Mouse (Mus musculus) MEL (cell line): ENCODE data around the gene Foxc2. TPM values are rescaled to one million over a fixed set of nuclear protein-coding genes. Genes with fewer than 3 reads are reported as not detected.

Experiments used
- DNase-seq: peaks from one replicate; pipeline ENCODE4 v3.0.0; 2011; ENCODE audit warnings: low read depth, low spot score
- H3K27ac ChIP-seq: 2 replicates; pipeline ENCODE4 v1.5.1; 2012; ENCODE audit warnings: low read depth, mild to moderate bottlenecking, control low read depth, low read length, moderate library complexity; ENCODE audit not compliant: control insufficient read depth
- H3K27me3 ChIP-seq, 2 experiments: fragments of 150-350 bp in 1 of 2; sonication (generic) in 1 of 2; 2 replicates each; pipeline ENCODE4 v1.6.1; 2012; ENCODE audit warnings: low read length in 2 of 2, mild to moderate bottlenecking in 2 of 2, improper control_type of control experiment in 1 of 2, moderate library complexity in 1 of 2; ENCODE audit not compliant: insufficient read depth in 2 of 2, control insufficient read depth in 1 of 2
- H3K36me3 ChIP-seq, 2 experiments: 2 replicates each; pipeline ENCODE4 v1.6.1; 2012 to 2014; ENCODE audit warnings: low read length in 2 of 2, improper control_type of control experiment in 1 of 2, inconsistent platforms in 1 of 2, mild to moderate bottlenecking in 1 of 2; ENCODE audit not compliant: insufficient read depth in 2 of 2, control insufficient read depth in 1 of 2
- H3K4me1 ChIP-seq, 2 experiments: fragments of 150-350 bp in 1 of 2; sonication (generic) in 1 of 2; 2 replicates each; pipeline ENCODE4 v1.6.1; 2012; ENCODE audit warnings: low read length in 2 of 2, improper control_type of control experiment in 1 of 2, mild to moderate bottlenecking in 1 of 2; ENCODE audit not compliant: insufficient read depth in 2 of 2, control insufficient read depth in 1 of 2
- H3K4me3 ChIP-seq, 2 experiments: fragments of 150-350 bp in 1 of 2; sonication (generic) in 1 of 2; 2 replicates each; pipeline ENCODE4 v1.5.1; 2012; ENCODE audit warnings: low read depth in 2 of 2, low read length in 2 of 2, mild to moderate bottlenecking in 2 of 2, moderate library complexity in 2 of 2, control low read depth in 1 of 2, improper control_type of control experiment in 1 of 2; ENCODE audit not compliant: control insufficient read depth in 1 of 2, insufficient read depth in 1 of 2
- H3K79me2 ChIP-seq: 2 replicates; pipeline ENCODE4 v1.6.1; 2012; ENCODE audit warnings: mild to moderate bottlenecking, low read length, moderate library complexity; ENCODE audit not compliant: control insufficient read depth, poor library complexity, insufficient read depth
- H3K9ac ChIP-seq: 2 replicates; pipeline ENCODE4 v1.6.1; 2012; ENCODE audit warnings: low read depth, mild to moderate bottlenecking, control low read depth, low read length, moderate library complexity; ENCODE audit not compliant: control insufficient read depth, poor library complexity, severe bottlenecking
- H3K9me3 ChIP-seq: fragments of 150-350 bp; sonication (generic); replicated peaks from 2 replicates; pipeline ENCODE4 v1.6.1; 2012; ENCODE audit warnings: mild to moderate bottlenecking, low read length, improper control_type of control experiment, moderate library complexity; ENCODE audit not compliant: insufficient read depth
- CHD1 ChIP-seq: IDR thresholded peaks from 2 replicates; pipeline ENCODE4 v1.6.1; 2012; ENCODE audit warnings: low read depth, mild to moderate bottlenecking, inconsistent platforms, low read length, improper control_type of control experiment
- CHD2 ChIP-seq: IDR thresholded peaks from 2 replicates; pipeline ENCODE4 v1.6.1; 2011; ENCODE audit warnings: low read length, improper control_type of control experiment
- CTCF ChIP-seq, 3 experiments: IDR thresholded peaks in 2 of 3; conservative IDR thresholded peaks in 1 of 3; 2 replicates each; pipeline ENCODE4 v1.5.1; 2011 to 2012; ENCODE audit warnings: low read length in 3 of 3, low read depth in 2 of 3, mild to moderate bottlenecking in 2 of 3, improper control_type of control experiment in 1 of 3, inconsistent platforms in 1 of 3, mixed read lengths in 1 of 3, moderate library complexity in 1 of 3; ENCODE audit not compliant: control insufficient read depth in 1 of 3, insufficient read depth in 1 of 3, poor library complexity in 1 of 3, severe bottlenecking in 1 of 3
- E2F4 ChIP-seq: IDR thresholded peaks from 2 replicates; pipeline ENCODE4 v1.6.1; 2011; ENCODE audit warnings: low read depth, low read length, improper control_type of control experiment, borderline replicate concordance
- ELF1 ChIP-seq: IDR thresholded peaks from 2 replicates; pipeline ENCODE4 v1.6.1; 2014; ENCODE audit warnings: low read depth, mild to moderate bottlenecking, inconsistent platforms, low read length, improper control_type of control experiment, moderate library complexity
- EP300 ChIP-seq, 2 experiments: IDR thresholded peaks; 2 replicates each; pipeline ENCODE4 v1.6.1; 2011; ENCODE audit warnings: improper control_type of control experiment in 2 of 2, low read length in 2 of 2, low read depth in 1 of 2, mild to moderate bottlenecking in 1 of 2
- ETS1 ChIP-seq: IDR thresholded peaks from 2 replicates; pipeline ENCODE4 v1.6.1; 2012; ENCODE audit warnings: low read depth, mild to moderate bottlenecking, inconsistent platforms, low read length, improper control_type of control experiment, moderate library complexity
- GABPA ChIP-seq: IDR thresholded peaks from 2 replicates; pipeline ENCODE4 v1.6.1; 2012; ENCODE audit warnings: low read depth, mild to moderate bottlenecking, inconsistent platforms, low read length, improper control_type of control experiment, moderate library complexity
- HCFC1 ChIP-seq: IDR thresholded peaks from 2 replicates; pipeline ENCODE4 v1.6.1; 2012; ENCODE audit warnings: low read depth, mild to moderate bottlenecking, inconsistent platforms, low read length, improper control_type of control experiment, moderate library complexity
- MAZ ChIP-seq: IDR thresholded peaks from 2 replicates; pipeline ENCODE4 v1.6.1; 2012; ENCODE audit warnings: low read depth, mild to moderate bottlenecking, inconsistent platforms, low read length, improper control_type of control experiment
- MEF2A ChIP-seq: IDR thresholded peaks from 2 replicates; pipeline ENCODE4 v1.6.1; 2014; ENCODE audit warnings: low read depth, mild to moderate bottlenecking, inconsistent platforms, low read length, improper control_type of control experiment; ENCODE audit not compliant: poor library complexity, insufficient replicate concordance, severe bottlenecking; ENCODE audit errors: extremely low read depth
- NRF1 ChIP-seq: IDR thresholded peaks from 2 replicates; pipeline ENCODE4 v1.6.1; 2014; ENCODE audit warnings: low read depth, mild to moderate bottlenecking, inconsistent platforms, low read length, improper control_type of control experiment, moderate library complexity; ENCODE audit not compliant: poor library complexity, insufficient read depth, severe bottlenecking
- SMC3 ChIP-seq: IDR thresholded peaks from 2 replicates; pipeline ENCODE4 v1.6.1; 2011; ENCODE audit warnings: low read depth, low read length, improper control_type of control experiment
- TAL1 ChIP-seq: IDR thresholded peaks from 2 replicates; pipeline ENCODE4 v1.6.1; 2012; ENCODE audit warnings: mild to moderate bottlenecking, inconsistent platforms, low read length, moderate library complexity, mixed read lengths
- TBP ChIP-seq: IDR thresholded peaks from 2 replicates; pipeline ENCODE4 v1.8.0; 2011; ENCODE audit warnings: low read depth, low read length, improper control_type of control experiment
- ZMIZ1 ChIP-seq: IDR thresholded peaks from 2 replicates; pipeline ENCODE4 v1.6.1; 2012; ENCODE audit warnings: low read depth, mild to moderate bottlenecking, inconsistent platforms, low read length, improper control_type of control experiment, moderate library complexity
- ZNF384 ChIP-seq: IDR thresholded peaks from 2 replicates; pipeline ENCODE4 v1.6.1; 2012; ENCODE audit warnings: low read depth, mild to moderate bottlenecking, inconsistent platforms, low read length, improper control_type of control experiment
- polyA plus RNA-seq, 2 experiments: library from polyadenylated mRNA; stranded (reverse) in 1 of 2; unstranded in 1 of 2; fragments of >175 nt in 1 of 2; fragments of >200 nt in 1 of 2; gene quantifications; 2 replicates each; pipeline versions ENCODE4 v1.2.1 to v1.2.4; 2012; ENCODE audit warnings: low replicate concordance in 2 of 2, low read depth in 1 of 2; ENCODE audit not compliant: insufficient read length in 2 of 2, insufficient read depth in 1 of 2, missing spikeins in 1 of 2
- total RNA-seq: library from RNA; depleted of rRNA; stranded (reverse); fragments of 300-350 nt; gene quantifications from 2 replicates; pipeline ENCODE4 v1.2.3, GENCODE M21; 2012

Gene Foxc2
- total and polyA plus RNA-seq, 3 experiments: 13.6 to 15.4 TPM; not detected in 1

DNA sequence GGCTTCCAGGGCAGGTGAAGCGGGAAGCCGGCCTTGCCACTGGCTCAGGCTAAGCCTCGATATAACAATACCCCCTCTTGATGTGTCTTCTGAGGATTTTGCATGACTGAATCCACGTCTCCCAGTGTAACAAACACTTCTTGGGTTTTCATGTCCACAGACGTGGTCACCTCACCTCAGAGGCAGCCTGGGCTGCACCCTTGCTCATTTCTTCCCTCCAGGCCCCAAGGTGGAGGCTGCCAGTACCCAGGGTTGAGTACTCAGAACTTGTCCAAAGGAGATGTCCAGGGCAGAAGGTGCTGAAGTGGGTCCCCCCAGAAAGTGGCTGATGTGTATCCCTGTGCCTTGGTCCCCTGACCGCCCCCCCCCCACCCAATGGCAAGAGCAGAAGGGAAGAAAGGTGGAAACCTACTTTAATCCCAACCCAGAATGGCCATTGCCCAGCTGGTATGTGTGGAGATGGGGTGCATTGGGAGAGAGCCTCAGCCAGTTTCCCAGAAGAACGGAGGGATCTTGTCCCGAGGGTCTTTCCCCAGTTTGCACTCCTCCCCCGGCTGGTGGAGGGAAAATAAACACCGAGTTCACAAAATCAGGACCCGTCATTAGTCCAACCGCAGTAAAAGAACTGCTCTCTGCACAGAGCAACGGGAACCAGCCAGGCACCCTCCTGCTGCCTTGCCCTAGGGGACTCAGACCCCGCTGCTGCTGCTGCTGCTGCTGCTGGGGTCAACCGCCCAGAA is 41.7 kb upstream of the Foxc2 start:
- Histone ChIP-seq H3K27me3 (no peaks in the 10 kb centered on the region), H3K4me3 (no peak overlapping the region), H3K36me3 (no peaks in the 10 kb centered on the region), H3K27ac (no peak overlapping the region), H3K79me2 (no peaks in the 10 kb centered on the region), H3K9ac (no peak overlapping the region), H3K4me1 (no peaks in the 10 kb centered on the region), H3K9me3 (no peaks in the 10 kb centered on the region)
- no peak for DNase-seq
- TF ChIP-seq TBP (no peak), ZNF384 (no peak), CTCF (IDR thresholded peaks at IDR 0.05 in 2 of 3, conservative IDR thresholded peaks at IDR 0.05 in 1 of 3; ENCODE audit: control insufficient read depth in 1 of 3, insufficient read depth in 1 of 3, low read depth in 2 of 3, low read length in 3 of 3, poor library complexity in 1 of 3, severe bottlenecking in 1 of 3) (no peak), GABPA (no peak), SMC3 (no peak), CHD1 (no peak), ELF1 (no peak), MEF2A (no peak), ZMIZ1 (no peak), NRF1 (no peak)

DNA sequence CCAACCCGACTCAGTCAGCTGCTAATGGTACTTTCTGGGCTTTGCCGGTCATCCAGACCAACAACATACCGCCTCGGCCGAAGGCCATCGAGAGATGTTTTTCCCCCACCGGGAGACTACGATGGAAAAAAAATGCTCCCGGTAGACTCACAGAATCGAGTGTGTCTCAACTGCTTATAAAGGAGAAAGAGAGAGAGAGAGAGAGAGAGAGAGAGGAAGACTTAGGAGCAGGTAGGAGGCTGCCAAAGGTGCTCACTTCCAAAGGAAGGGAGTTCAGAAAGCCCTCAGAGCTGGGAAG is 41.2 kb upstream of the Foxc2 start:
- no peak for DNase-seq
- H3K9me3 ChIP-seq: no peaks in the 10 kb centered on the region
- no peak overlapping the region for H3K4me3 ChIP-seq
- H3K27me3 ChIP-seq: no peaks in the 10 kb centered on the region
- H3K27ac ChIP-seq: no peak overlapping the region
- no peaks in the 10 kb centered on the region for H3K36me3 ChIP-seq
- no peaks in the 10 kb centered on the region for H3K4me1 ChIP-seq
- H3K79me2 ChIP-seq: no peaks in the 10 kb centered on the region
- no peak overlapping the region for H3K9ac ChIP-seq
- TF ChIP-seq MAZ (no peak), CHD2 (no peak), EP300 (IDR thresholded peaks at IDR 0.05; ENCODE audit: low read depth in 1 of 2, low read length in 2 of 2) (no peak), ETS1 (no peak), TAL1 (no peak), SMC3 (no peak), CTCF (IDR thresholded peaks at IDR 0.05 in 2 of 3, conservative IDR thresholded peaks at IDR 0.05 in 1 of 3; ENCODE audit: control insufficient read depth in 1 of 3, insufficient read depth in 1 of 3, low read depth in 2 of 3, low read length in 3 of 3, poor library complexity in 1 of 3, severe bottlenecking in 1 of 3) (no peak), MEF2A (no peak), E2F4 (no peak), HCFC1 (no peak)
